Mouse (Mus musculus) left cerebral cortex, adult 8-10 months (tissue): ENCODE results near the gene Aco2. TPM values are rescaled to one million over a fixed set of nuclear protein-coding genes. Genes with fewer than 3 reads are reported as not detected.

Source experiments
- DNase-seq, 2 experiments: peaks; one replicate each; pipeline ENCODE4 v3.0.0; 2022; ENCODE audit warnings: low spot score in 2 of 2
- total RNA-seq, 4 experiments: library from RNA; stranded (reverse); gene quantifications; 2 replicates each; pipeline ENCODE4 v1.2.4; 2022

Gene Aco2
- total RNA-seq = 100 to 1,000 TPM; 453 to 537 (median 485) TPM

DNA sequence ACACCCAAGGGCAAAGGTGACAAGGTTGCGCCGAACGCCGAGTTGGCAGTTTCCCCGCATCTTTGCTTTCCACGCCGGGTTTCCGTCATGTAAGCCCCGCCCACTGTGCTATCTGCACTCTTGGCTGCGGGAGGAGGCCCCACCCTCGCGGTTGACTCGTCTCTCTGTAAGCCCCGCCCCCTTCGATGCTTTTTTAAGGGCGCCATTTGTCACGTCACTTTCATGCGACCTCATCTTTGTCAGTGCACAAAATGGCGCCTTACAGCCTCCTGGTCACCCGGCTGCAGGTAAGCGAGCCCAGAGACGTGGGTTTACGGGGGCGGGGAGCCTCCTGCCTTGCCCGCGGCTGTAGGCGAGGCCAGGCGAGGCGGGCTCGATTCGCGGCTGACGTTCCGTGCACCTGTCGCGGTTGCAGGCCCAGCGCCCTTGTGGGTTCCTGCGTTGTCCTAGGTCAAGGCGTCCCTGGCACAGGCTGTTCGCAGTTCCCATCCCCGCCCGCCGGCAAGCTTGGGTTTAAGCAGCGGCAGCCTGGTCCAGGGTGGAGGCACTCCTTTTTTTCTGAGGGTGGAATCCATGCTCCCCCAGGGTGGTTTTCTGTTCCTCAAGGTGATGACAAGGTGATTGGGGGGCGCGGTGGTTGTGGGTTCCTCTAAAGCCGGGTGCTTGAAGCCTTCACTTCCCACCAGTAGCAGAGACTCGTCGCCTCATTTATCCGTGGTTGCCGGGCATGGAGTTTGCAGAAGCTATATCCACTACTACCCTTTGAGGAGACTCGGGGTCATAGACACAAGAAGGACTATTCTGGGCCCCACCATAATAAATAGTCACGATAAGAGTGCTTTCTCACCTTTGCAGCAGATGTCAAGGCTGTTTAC lies at the start of gene Aco2:
Gene Aco2 (plus strand): TSS at position 48 of the 875 bp plus-strand sequence.
- peak; percentile 99 for DNase-seq

GRCm38 (mm10) chr15:81822631-81823030 lies 49.5 kb upstream of the Aco2 start:
- no peak for DNase-seq

DNA sequence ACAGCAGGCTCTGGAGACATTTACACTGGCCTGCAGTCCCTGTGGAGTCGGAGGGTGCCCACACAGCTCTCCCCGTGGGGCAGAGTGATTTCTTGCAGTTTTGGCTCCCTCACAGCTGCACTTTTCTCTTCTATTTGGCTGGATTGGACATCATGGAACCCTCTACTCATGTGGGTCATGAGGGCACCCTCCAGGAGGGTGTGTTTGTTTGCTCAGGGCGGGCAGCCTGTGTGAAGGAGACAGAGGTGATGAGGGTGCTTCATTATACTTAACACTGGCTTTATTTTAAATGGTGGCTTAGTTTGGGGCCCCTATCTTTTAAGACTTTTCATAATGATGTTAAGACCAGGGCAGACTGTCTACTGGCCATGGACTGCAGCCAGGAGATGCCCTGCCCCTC lies 47.3 kb upstream of the Aco2 start:
- no peak for DNase-seq

DNA sequence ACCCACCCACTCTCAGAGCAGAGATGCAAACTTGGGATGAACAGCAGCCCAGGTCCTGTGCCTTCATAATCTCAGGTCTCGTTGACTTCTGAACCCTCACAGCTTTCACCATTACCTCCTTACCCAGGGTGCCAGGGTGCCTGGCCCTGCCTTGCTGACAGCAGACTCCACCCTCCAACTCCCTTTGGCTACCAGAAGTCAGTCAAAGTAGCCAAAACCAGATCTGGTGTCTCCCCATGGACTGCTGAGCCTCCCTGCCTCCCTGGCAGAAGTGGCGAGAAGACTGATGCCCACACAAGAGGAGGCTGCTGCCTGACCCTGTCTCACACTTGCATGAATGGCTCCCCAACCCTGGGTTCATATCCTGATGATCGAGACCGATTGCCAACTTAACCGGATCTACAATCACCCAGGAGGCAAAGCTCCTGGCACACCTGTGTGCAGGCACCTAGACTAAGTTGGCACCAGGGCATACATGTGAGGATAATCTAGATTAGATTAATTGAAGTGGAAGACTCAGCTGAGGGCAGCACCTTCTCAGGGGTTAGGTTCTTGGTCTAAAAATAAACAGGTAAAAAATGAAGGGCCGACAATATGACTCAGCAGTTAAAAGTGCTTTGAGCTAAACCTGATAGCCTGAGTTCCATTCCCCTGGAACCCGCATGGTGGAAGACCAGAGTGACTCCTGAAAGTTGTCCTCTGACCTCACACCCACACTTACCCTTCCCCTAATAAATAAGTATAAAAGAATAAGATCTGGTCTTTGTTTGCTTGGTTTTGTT lies 43.5 kb upstream of the Aco2 start:
- no peak for DNase-seq

- DNase-seq = no peak
Observed at GRCm38 (mm10) chr15:81829208-81829580, 42.9 kb upstream of the Aco2 start.

DNA sequence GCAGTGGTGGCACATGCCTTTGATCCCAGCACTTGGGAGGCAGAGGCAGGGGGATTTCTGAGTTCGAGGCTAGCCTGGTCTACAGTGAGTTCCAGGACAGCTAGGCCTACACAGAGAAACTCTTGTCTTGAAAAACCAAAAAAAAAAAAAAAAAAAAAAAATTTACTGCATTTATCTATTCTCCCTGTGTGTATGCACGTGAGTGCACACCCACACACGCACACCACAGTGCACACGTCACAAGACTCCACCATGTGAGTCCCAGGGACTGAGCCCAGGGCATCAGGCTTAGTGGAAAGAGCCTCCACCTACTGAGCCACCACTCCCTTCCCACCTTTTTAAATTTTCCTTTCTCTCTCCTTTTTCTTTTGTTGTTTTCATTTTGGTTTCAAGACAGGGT lies 41.6 kb upstream of the Aco2 start:
- DNase-seq = no peak

DNA sequence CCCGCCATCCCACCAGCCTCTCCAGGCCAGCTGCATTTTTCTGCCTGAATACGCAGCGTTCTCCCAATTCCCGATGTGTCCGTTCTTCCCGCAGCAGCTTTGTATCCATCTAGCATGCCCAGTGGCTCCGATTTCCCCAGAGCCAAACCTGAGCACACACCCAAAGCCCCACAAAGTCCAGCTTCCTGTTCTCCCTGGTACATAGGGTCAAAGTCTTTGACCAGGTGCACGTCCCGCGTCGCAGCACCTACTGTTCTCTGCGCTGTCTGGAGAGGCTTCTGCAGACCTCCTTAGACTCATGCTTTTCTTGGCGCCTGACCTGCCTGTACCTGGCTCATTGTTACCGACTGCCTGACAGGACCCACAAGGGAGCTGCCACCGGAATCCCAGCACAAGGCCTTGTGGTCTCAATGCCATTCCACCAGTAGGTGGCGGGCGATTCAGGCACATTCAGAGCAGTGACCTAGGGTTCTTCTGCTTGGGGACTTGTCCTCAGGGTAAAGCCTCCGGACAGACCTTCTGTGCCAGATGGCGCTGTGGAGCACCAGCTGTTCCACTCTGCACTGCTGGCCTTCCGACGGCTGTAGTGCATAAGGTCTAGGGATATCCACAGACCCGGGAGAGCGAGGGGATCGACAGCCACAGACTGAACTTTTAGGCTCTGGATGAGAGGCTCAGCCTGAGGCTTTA lies 40.8 kb upstream of the Aco2 start:
- peak; percentile 73 to 80 for DNase-seq

DNA sequence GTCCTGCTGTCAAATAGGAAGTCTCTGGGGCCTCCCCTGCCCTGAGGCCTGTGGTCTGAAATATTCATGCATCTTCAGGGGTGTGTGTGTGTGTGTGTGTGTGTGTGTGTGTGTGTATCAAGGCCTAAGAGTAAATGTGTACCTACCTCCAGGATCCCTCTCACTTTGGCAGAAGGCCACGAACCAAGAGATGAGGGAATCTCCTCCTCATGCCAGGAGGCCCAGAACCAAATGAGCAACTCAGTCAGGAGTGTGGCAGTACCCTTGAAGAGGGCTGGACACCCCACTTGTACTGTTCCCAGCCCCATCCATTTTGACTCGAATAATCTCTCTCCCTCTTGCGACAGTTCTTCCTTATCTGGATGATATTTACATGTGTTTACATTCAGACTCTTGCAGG lies 39.9 kb upstream of the Aco2 start:
- DNase-seq = no peak

- no peak for DNase-seq
Observed at GRCm38 (mm10) chr15:81833481-81833880, 38.6 kb upstream of the Aco2 start.

DNA sequence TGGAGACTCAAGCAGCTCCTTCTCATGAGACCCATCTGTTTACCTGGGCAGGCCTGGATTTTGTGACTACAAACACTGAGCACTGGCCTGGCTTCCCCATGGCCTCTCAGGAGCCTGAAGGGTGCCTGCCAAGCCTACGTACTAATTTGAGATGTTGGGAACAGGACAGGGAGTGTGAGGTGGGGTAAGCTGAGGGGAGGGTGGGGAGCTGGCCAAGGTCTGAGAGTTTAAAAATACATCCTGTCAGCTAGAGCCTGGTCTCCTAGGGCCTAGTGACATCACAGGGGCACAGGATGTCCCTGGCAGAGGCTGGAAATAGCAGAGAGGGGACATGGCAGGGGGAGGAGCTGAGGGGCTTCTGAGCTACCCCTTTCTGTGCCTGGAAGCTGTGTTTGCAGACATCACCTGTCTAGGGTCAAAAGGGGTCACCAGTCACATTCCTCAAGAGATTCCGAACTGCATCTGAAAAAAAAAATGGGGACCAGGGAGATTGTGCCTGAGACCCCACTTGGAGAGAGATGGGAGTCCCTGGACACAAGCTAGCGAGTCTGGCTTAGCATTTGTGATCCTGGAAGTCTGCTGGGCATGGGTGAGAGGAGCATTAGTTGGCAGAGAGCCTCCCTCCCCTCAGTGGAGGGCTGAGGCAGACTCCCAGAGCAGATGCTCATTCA lies 37.8 kb upstream of the Aco2 start:
- DNase-seq = no peak

- no peak for DNase-seq
Observed at GRCm38 (mm10) chr15:81835007-81835880, 36.9 kb upstream of the Aco2 start.

DNA sequence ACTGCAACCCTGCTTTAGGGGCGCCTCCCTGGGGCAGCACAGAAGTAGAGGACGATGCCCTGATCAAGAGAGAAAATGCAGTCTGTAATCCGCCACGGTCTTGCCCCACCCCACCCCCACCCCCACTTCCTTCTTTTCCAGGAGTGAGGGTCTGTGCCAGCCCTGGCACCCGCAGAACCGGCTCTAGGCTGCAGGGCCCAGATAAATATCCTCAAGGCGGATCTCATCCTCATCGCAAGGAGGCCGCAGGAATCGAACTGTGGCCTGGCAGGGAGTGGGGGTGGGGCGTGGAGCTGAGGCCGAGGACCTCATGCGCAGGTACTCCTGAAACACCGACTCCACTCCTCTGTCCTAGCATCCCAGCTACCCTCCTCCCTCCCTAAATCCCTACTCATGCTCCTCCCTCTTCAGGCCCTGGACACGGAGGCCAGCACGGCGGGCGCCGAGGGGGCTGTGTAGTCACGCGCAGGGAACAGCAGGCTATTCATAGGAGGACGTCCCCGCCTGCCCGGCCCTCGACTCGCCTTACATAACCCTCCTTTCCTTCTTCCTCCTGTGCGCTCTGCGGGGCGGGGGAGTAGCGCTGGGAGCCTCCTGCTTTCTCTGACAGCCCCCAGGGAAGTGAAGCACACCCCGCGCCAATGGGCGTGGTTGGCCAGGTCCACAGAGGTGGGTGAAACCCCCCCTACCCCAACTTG lies 35.8 kb upstream of the Aco2 start:
- peak; percentile 75 to 95 for DNase-seq

DNA sequence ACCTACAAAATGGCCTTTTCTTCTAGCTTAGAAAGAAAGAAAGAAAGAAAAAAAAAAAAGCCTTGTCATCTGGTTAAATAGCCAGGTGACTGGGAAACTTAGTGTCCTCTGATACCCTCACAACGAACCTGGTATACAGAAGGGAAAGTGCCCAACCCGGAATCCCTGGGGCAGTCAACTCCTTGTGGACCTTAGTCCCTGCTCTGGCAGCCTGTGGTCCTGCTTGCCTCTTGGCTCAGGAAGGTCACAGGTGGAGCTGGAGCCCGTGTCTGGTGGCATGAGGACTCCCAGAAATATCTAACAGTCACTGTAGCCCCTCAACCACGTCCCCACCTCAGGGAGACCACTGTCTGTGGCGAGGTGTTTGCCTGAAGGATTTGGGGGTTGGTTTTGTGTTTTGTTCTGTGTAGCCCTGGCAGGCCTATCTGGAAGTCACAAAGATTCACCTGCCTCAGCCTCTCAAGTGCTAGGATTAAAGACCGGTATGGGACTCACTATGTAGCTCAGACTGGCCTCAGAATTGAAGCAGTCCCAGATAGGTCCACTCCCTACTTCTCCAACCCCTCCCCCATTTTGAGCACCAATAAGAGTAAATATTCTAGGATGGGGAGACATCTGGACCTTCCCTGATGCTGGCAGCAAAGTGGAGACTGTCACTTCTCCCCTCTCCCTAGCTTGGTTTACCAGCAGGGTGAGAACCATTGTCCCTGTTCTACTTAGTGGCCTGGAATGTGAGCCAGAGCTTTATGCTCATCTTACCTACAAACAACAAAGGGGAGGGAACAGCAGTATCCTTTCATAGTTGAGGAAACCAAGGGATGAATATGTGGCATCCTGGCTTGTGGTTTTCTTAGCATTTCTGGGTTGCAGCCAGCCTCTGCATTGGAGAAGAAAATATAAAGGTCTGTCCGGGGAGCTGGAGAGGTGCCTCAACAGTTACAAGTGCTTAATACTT lies 34.9 kb upstream of the Aco2 start:
- DNase-seq = no peak

DNA sequence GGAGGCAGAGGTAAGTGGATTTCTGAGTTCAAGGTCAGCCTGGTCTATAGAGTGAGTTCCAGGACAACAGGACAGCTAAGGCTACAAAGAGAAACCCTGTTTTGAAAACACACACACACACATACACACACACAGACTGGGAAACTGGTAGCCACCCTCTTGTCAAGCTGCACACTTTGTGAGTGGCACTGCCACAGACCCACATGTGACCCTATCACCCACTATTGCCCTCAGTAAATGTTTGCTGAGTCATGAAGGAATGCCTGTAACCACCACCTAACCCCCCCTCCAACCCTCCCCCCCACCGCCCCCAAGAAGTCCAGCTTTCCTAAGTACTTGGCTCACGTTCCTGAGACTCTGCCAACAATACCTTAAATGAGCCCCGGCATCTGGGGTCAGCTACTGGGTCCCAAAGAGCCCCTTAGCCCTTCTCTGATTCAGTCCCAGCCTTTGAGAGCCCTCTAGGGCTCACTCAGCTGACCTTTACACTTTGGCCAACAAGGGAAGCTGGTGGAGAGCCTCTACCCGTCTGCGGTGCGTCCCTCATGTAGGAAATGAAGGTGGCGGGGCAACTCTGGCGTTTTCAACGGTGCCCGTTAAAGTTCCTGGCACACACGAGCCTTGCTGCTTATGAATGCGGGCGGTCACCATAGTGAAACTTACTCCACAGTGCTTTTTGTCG lies 33.4 kb upstream of the Aco2 start:
- no peak for DNase-seq

DNA sequence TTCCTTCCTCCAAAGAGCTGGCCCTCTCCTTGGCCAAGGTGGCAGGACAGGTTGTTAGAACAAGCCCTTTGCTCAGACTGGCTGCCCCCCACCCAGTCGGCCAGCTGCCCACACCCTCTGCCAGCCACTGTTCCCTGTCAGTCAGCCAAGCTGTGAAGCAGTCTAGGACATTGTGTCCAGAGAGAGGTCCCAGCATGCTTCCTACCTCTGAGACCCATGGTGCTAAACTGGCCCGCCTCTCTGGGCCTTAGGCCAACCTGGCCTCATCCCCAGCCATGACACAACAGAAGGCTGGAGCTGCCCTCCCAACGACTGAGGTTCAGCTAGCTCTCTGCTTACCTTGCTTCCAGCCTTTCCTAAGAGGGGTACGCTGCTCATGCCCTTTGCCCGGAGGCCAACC lies 32.5 kb upstream of the Aco2 start:
- DNase-seq = peak in 1 of 2 experiments; percentile 86

- no peak for DNase-seq
Observed at GRCm38 (mm10) chr15:81840306-81840705, 31.8 kb upstream of the Aco2 start.

GRCm38 (mm10) chr15:81842275-81842674 lies 29.8 kb upstream of the Aco2 start:
- DNase-seq = no peak

DNA sequence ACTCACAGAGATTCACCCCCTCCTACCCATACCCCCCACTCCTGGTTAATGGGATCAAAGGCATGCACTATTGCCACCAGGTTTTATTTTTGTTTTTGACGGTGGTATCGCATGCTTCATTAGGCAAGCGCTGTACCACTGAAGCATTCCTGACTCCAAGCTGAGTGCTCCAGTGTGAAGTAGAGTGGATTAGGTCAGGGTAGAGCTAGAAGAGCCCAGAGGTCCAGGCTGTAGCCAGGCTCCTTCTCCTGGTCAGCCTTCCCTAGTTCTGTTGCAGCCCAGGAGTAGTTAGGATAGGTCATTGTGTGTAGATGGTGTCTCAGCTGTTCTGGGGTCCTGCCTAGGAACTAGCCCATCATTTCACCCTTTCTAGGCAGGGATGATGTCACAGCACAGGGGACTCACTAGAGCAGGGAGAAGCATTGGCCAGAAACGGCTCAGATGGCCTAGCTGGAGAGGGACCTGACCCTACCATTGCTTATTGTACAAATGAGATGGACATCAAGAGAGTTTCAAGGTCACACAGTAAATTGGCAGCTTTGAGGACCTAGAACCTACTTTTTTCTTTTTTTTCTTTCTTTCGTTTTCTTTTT lies 27.0 kb upstream of the Aco2 start:
- DNase-seq = no peak
